Mouse (Mus musculus) lung, embryonic 14.5 days (tissue): ENCODE measurements around the gene Ppil1. TPM values are rescaled to one million over a fixed set of nuclear protein-coding genes. Genes with fewer than 3 reads are reported as not detected.

Experiments used
- ATAC-seq: fragments of 200-750 bp; cut with Nextera tagmentation; 2 replicates; pipeline ENCODE4 v1.8.0; 2017; ENCODE audit warnings: mild to moderate bottlenecking, moderate TSS enrichment, moderate library complexity; ENCODE audit not compliant: insufficient read depth
- DNase-seq: peaks from one replicate; pipeline ENCODE4 v3.0.0-alpha.2; 2015
- H3K27ac ChIP-seq: fragments of 300-500 bp; sonication (generic); 2 replicates; pipeline ENCODE4 v1.5.1; 2014; ENCODE audit warnings: low read depth, mild to moderate bottlenecking, moderate library complexity
- H3K27me3 ChIP-seq: fragments of 300-500 bp; sonication (generic); 2 replicates; pipeline ENCODE4 v1.6.1; 2014; ENCODE audit warnings: low read length, control low read depth; ENCODE audit not compliant: insufficient read depth
- H3K36me3 ChIP-seq: fragments of 300-500 bp; sonication (generic); 2 replicates; pipeline ENCODE4 v1.6.1; 2014; ENCODE audit warnings: control low read depth; ENCODE audit not compliant: insufficient read depth
- H3K4me1 ChIP-seq: fragments of 300-500 bp; sonication (generic); 2 replicates; pipeline ENCODE4 v1.6.1; 2014; ENCODE audit warnings: antibody characterized with exemption, control low read depth; ENCODE audit not compliant: insufficient read depth
- H3K4me2 ChIP-seq: fragments of 300-500 bp; sonication (generic); 2 replicates; pipeline ENCODE4 v1.6.1; 2014; ENCODE audit warnings: mild to moderate bottlenecking
- H3K4me3 ChIP-seq: fragments of 300-500 bp; sonication (generic); 2 replicates; pipeline ENCODE4 v1.5.1; 2014; ENCODE audit warnings: low read depth, low read length
- H3K9ac ChIP-seq: fragments of 300-500 bp; sonication (generic); 2 replicates; pipeline ENCODE4 v1.6.1; 2014
- H3K9me3 ChIP-seq: fragments of 300-500 bp; sonication (generic); 2 replicates; pipeline ENCODE4 v1.6.1; 2016; ENCODE audit warnings: low read depth, low read length, control low read depth
- CTCF ChIP-seq: IDR thresholded peaks from 2 replicates; pipeline ENCODE4 v1.5.1; 2016; ENCODE audit warnings: antibody characterized with exemption, low read depth
- WGBS: fragments of 180-500 bp; shearing (Covaris S2); extraction: QIAGEN DNeasy Blood & Tissue Kit; methylation state at CpG from one replicate; pipeline ENCODE4 v1.1.7; 2014; 5-methylcytosine and 5-hydroxymethylcytosine counted together
- polyA plus RNA-seq: library from polyadenylated mRNA; unstranded; fragments of >200 nt; fragmentation: Nextera tagmentation; extraction: Ambion mirVana; gene quantifications from 2 replicates; pipeline ENCODE4 v1.2.1, GENCODE M21; 2014

The Ppil1 gene
- polyA plus RNA-seq, 1 experiment from 2014 or later, result 162 TPM

- no peak for TF ChIP-seq CTCF
- Histone ChIP-seq H3K36me3 (peaks cover 15% of the 10 kb centered on the region), H3K4me1 (0 out of 2 replicates have a peak, but pooled peaks cover 10% of the 10 kb centered on the region), H3K9me3 (no peaks in the 10 kb centered on the region), H3K4me3 (no peak overlapping the region), H3K27ac (no peak overlapping the region), H3K27me3 (no peaks in the 10 kb centered on the region), H3K9ac (0 out of 2 replicates have a peak overlapping the region, but pooled peaks have one; percentile 20), H3K4me2 (no peak overlapping the region)
- ATAC-seq, result no peak
- no peak for DNase-seq
- WGBS, result 31% methylated on average over 11 of the region's 12 CpGs
Observed at GRCm38 (mm10) chr17:29244912-29245311, 19.1 kb downstream of the Ppil1 start.

- no peak for TF ChIP-seq CTCF
- WGBS, result 1% methylated on average over 23 of the region's 23 CpGs
- no peak for ATAC-seq
- H3K27ac ChIP-seq, result no peak overlapping the region
- DNase-seq, result peak; percentile 37
- H3K9me3 ChIP-seq, result no peaks in the 10 kb centered on the region
- H3K9ac ChIP-seq, result peak overlapping the region; percentile 59
- peaks cover 36% of the 10 kb centered on the region for H3K27me3 ChIP-seq
- peak overlapping the region; percentile 61 for H3K4me3 ChIP-seq
- peak overlapping the region; percentile 100 for H3K4me2 ChIP-seq
- no peaks in the 10 kb centered on the region for H3K36me3 ChIP-seq
- no peaks in the 10 kb centered on the region; the same call in 1 of the 2 replicates for H3K4me1 ChIP-seq
Observed at GRCm38 (mm10) chr17:29238421-29238945, 25.5 kb downstream of the Ppil1 start.

GRCm38 (mm10) chr17:29237772-29238420 lies 26.1 kb downstream of the Ppil1 start, which contains the start of gene Cpne5:
TSS of gene Cpne5 (minus strand) at chr17:29238167.
- H3K4me1 ChIP-seq, result no peaks in the 10 kb centered on the region; the same call in 1 of the 2 replicates
- ATAC-seq (peak; percentile 59), DNase-seq (peak; percentile 49)
- under 1% methylated on average over 64 of the region's 73 CpGs for WGBS
- H3K4me2 ChIP-seq, result peak within 1 kb of the TSS; percentile 100
- no peaks in the 10 kb centered on the region for H3K9me3 ChIP-seq
- H3K4me3 ChIP-seq, result peak within 1 kb of the TSS; percentile 61
- H3K27me3 ChIP-seq, result peaks cover 36% of the 10 kb centered on the region
- H3K36me3 ChIP-seq, result no peaks in the 10 kb centered on the region
- TF ChIP-seq CTCF, result no peak
- peak within 1 kb of the TSS; percentile 59 for H3K9ac ChIP-seq
- H3K27ac ChIP-seq, result no peak within 1 kb of the TSS

GRCm38 (mm10) chr17:29237267-29237771 lies 26.7 kb downstream of the Ppil1 start:
- no peaks in the 10 kb centered on the region for H3K36me3 ChIP-seq
- ATAC-seq (no peak), DNase-seq (no peak)
- no peaks in the 10 kb centered on the region for H3K9me3 ChIP-seq
- no peaks in the 10 kb centered on the region; the same call in 1 of the 2 replicates for H3K4me1 ChIP-seq
- peak overlapping the region; percentile 100 for H3K4me2 ChIP-seq
- TF ChIP-seq CTCF, result no peak
- H3K9ac ChIP-seq, result peak overlapping the region; percentile 59
- no peak overlapping the region for H3K27ac ChIP-seq
- H3K4me3 ChIP-seq, result peak overlapping the region; percentile 61
- H3K27me3 ChIP-seq, result peaks cover 36% of the 10 kb centered on the region
- WGBS, result under 1% methylated on average over 32 of the region's 32 CpGs

- no peaks in the 10 kb centered on the region for H3K36me3 ChIP-seq
- H3K9ac ChIP-seq, result no peak overlapping the region
- peak overlapping the region; percentile 100; the same call in 1 of the 2 replicates for H3K4me2 ChIP-seq
- WGBS, result 31% methylated on average over 7 of the region's 7 CpGs
- peaks cover 36% of the 10 kb centered on the region for H3K27me3 ChIP-seq
- peak; percentile 44 for DNase-seq
- no peak overlapping the region for H3K4me3 ChIP-seq
- H3K27ac ChIP-seq, result no peak overlapping the region
- no peak for TF ChIP-seq CTCF
- no peaks in the 10 kb centered on the region for H3K9me3 ChIP-seq
- ATAC-seq, result no peak
- H3K4me1 ChIP-seq, result no peaks in the 10 kb centered on the region; the same call in 1 of the 2 replicates
Observed at GRCm38 (mm10) chr17:29236111-29236510, 27.9 kb downstream of the Ppil1 start.

GRCm38 (mm10) chr17:29231109-29231508 lies 32.9 kb downstream of the Ppil1 start:
- Histone ChIP-seq H3K4me1 (no peaks in the 10 kb centered on the region), H3K4me2 (no peak overlapping the region), H3K4me3 (no peak overlapping the region), H3K27ac (no peak overlapping the region), H3K9ac (no peak overlapping the region), H3K9me3 (no peaks in the 10 kb centered on the region), H3K27me3 (peaks cover 8% of the 10 kb centered on the region), H3K36me3 (no peaks in the 10 kb centered on the region)
- no peak for ATAC-seq
- 80% methylated on average over 10 of the region's 10 CpGs for WGBS
- TF ChIP-seq CTCF, result no peak
- no peak for DNase-seq

GRCm38 (mm10) chr17:29220631-29221030 lies 43.4 kb downstream of the Ppil1 start:
- Histone ChIP-seq H3K4me3 (no peak overlapping the region), H3K36me3 (no peaks in the 10 kb centered on the region), H3K4me2 (no peak overlapping the region), H3K9ac (no peak overlapping the region), H3K4me1 (no peaks in the 10 kb centered on the region), H3K27me3 (no peaks in the 10 kb centered on the region), H3K9me3 (no peaks in the 10 kb centered on the region), H3K27ac (no peak overlapping the region)
- no peak for DNase-seq
- TF ChIP-seq CTCF, result no peak
- 78% methylated on average over 14 of the region's 14 CpGs for WGBS
- no peak for ATAC-seq
